Mouse (Mus musculus) limb, embryonic 11.5 days (tissue): ENCODE results near the gene Pole3. TPM values are rescaled to one million over a fixed set of nuclear protein-coding genes. Genes with fewer than 3 reads are reported as not detected.
A peak's percentile ranks its signal among the peaks of the same experiment; 100 is the strongest.
"Not testable (repeated sequence)": the region's sequence is repeated elsewhere in the genome, so short reads cannot be mapped to it uniquely, and the experiment has no call there.

Experiments
- ATAC-seq: fragments of 200-750 bp; cut with Nextera tagmentation; 2 replicates; pipeline ENCODE4 v1.8.0; 2017; ENCODE audit warnings: low read depth; ENCODE audit not compliant: insufficient number of reproducible peaks, low FRiP score, low TSS enrichment
- DNase-seq: peaks from one replicate; pipeline ENCODE4 v3.0.0-alpha.2; 2015; ENCODE audit warnings: low spot score
- H3K27ac ChIP-seq: fragments of 300-500 bp; sonication (generic); replicated peaks from 2 replicates; pipeline ENCODE4 v1.5.1; 2014; ENCODE audit warnings: low read depth, mild to moderate bottlenecking, low read length
- H3K27me3 ChIP-seq: fragments of 300-500 bp; sonication (generic); 2 replicates; pipeline ENCODE4 v1.6.1; 2014; ENCODE audit warnings: mild to moderate bottlenecking, low read length, mixed read lengths; ENCODE audit not compliant: control insufficient read depth, insufficient read depth
- H3K36me3 ChIP-seq: fragments of 300-500 bp; sonication (generic); 2 replicates; pipeline ENCODE4 v1.6.1; 2014; ENCODE audit warnings: mild to moderate bottlenecking, low read length, moderate library complexity, mixed read lengths; ENCODE audit not compliant: control insufficient read depth, insufficient read depth
- H3K4me1 ChIP-seq: fragments of 300-500 bp; sonication (generic); 2 replicates; pipeline ENCODE4 v1.6.1; 2014; ENCODE audit warnings: low read length, mixed read lengths; ENCODE audit not compliant: control insufficient read depth, insufficient read depth
- H3K4me2 ChIP-seq: fragments of 300-500 bp; sonication (generic); 2 replicates; pipeline ENCODE4 v1.6.1; 2014; ENCODE audit warnings: low read depth, mild to moderate bottlenecking, moderate library complexity; ENCODE audit not compliant: severe bottlenecking
- H3K4me3 ChIP-seq: fragments of 300-500 bp; sonication (generic); 2 replicates; pipeline ENCODE4 v1.5.1; 2014; ENCODE audit warnings: low read depth, low read length
- H3K9ac ChIP-seq: fragments of 300-500 bp; sonication (generic); 2 replicates; pipeline ENCODE4 v1.6.1; 2014; ENCODE audit warnings: mild to moderate bottlenecking, low read length
- H3K9me3 ChIP-seq: fragments of 300-500 bp; sonication (generic); 2 replicates; pipeline ENCODE4 v1.6.1; 2016; ENCODE audit warnings: low read length; ENCODE audit not compliant: control insufficient read depth
- WGBS: fragments of 180-500 bp; shearing (Covaris S2); extraction: QIAGEN DNeasy Blood & Tissue Kit; methylation state at CpG from one replicate; pipeline ENCODE4 v1.1.7; 2014; 5-methylcytosine and 5-hydroxymethylcytosine counted together
- polyA plus RNA-seq: library from polyadenylated mRNA; unstranded; fragments of >200 nt; fragmentation: Nextera tagmentation; extraction: Ambion mirVana; gene quantifications from 2 replicates; pipeline ENCODE4 v1.2.1, GENCODE M21; 2014

Pole3 gene
- polyA plus RNA-seq, 1 experiment from 2014 or later: 107 TPM

DNA sequence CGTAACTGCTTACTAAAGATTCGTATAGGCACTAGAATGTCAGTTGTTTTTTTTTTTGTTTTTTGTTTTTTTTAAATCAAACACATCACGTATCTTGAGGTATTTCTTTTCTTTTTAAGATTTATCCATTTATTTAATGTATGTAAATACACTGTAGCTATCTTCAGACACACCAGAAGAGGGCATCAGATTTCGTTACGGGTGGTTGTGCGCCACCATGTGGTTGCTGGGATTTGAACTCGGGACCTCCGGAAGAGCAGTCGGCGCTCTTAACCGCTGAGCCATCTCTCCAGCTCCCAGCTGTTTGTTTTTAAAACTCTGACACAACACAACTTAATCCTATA is 45.3 kb downstream of the Pole3 start:
- Histone ChIP-seq H3K4me3 (peak overlapping the region; percentile 42), H3K4me2 (peak overlapping the region; percentile 71), H3K27me3 (peaks cover 16% of the 10 kb centered on the region)
- not testable (repeated sequence) for H3K9ac ChIP-seq, H3K9me3 ChIP-seq, H3K27ac ChIP-seq, H3K36me3 ChIP-seq, DNase-seq, ATAC-seq, H3K4me1 ChIP-seq
- 14% methylated on average over 11 of the region's 11 CpGs for WGBS

GRCm38 (mm10) chr4:62477542-62478244 is 47.2 kb downstream of the Pole3 start:
- Histone ChIP-seq H3K27me3 (peaks cover 16% of the 10 kb centered on the region), H3K27ac (no peak overlapping the region), H3K9me3 (no peaks in the 10 kb centered on the region), H3K4me3 (no peak overlapping the region), H3K4me2 (no peak overlapping the region), H3K36me3 (no peaks in the 10 kb centered on the region), H3K4me1 (peaks cover 4% of the 10 kb centered on the region; the same call in 1 of the 2 replicates), H3K9ac (no peak overlapping the region)
- no peak for DNase-seq
- no peak for ATAC-seq
- WGBS: 83% methylated on average over 6 of the region's 6 CpGs

GRCm38 (mm10) chr4:62475793-62476192 is 49.1 kb downstream of the Pole3 start:
- no peaks in the 10 kb centered on the region for H3K36me3 ChIP-seq
- ATAC-seq (no peak), DNase-seq (no peak)
- no peak overlapping the region for H3K4me2 ChIP-seq
- peaks cover 4% of the 10 kb centered on the region; the same call in 1 of the 2 replicates for H3K4me1 ChIP-seq
- no peak overlapping the region for H3K9ac ChIP-seq
- H3K27ac ChIP-seq: no peak overlapping the region
- H3K4me3 ChIP-seq: no peak overlapping the region
- H3K27me3 ChIP-seq: peaks cover 12% of the 10 kb centered on the region
- WGBS: 87% methylated on average over 6 of the region's 6 CpGs
- no peaks in the 10 kb centered on the region for H3K9me3 ChIP-seq

GRCm38 (mm10) chr4:62475131-62475530 is 49.7 kb downstream of the Pole3 start:
- no peak overlapping the region for H3K4me3 ChIP-seq
- no peak overlapping the region for H3K27ac ChIP-seq
- DNase-seq (no peak), ATAC-seq (no peak)
- H3K4me1 ChIP-seq: peaks cover 4% of the 10 kb centered on the region; the same call in 1 of the 2 replicates
- WGBS: 86% methylated on average over 2 of the region's 2 CpGs
- no peak overlapping the region for H3K9ac ChIP-seq
- no peaks in the 10 kb centered on the region for H3K9me3 ChIP-seq
- H3K4me2 ChIP-seq: no peak overlapping the region
- peaks cover 5% of the 10 kb centered on the region for H3K27me3 ChIP-seq
- H3K36me3 ChIP-seq: no peaks in the 10 kb centered on the region

Other genes with a start within 250 kb of the Pole3 start
- gene Fkbp15, start 164.5 kb downstream of the Pole3 start, polyA plus RNA-seq: 19.9 and 22.2 TPM in 2 replicates
- 43.2 and 44.7 TPM in 2 replicates for gene Slc31a1, start 164.3 kb downstream of the Pole3 start, polyA plus RNA-seq
- 223 and 254 TPM in 2 replicates for gene Cdc26, start 116.4 kb downstream of the Pole3 start, polyA plus RNA-seq
- gene Prpf4, start 116.3 kb downstream of the Pole3 start, polyA plus RNA-seq: 36.6 and 37.3 TPM in 2 replicates
- not detected in 2 replicates for gene Rnf183, start 89.8 kb downstream of the Pole3 start, polyA plus RNA-seq
- gene Wdr31, start 54.2 kb downstream of the Pole3 start, polyA plus RNA-seq: 7.6 and 8.1 TPM in 2 replicates
- gene Bspry, start 45.0 kb downstream of the Pole3 start, polyA plus RNA-seq: 0.91 and 1.2 TPM in 2 replicates
- gene Hdhd3, start 21.6 kb downstream of the Pole3 start, polyA plus RNA-seq: 16.5 TPM in 2 replicates
- gene Alad, start 5.2 kb downstream of the Pole3 start, polyA plus RNA-seq: 87.8 and 95.9 TPM in 2 replicates
- gene 4933430I17Rik, start 301 bp upstream of the Pole3 start, polyA plus RNA-seq: 1.3 and 1.4 TPM in 2 replicates
- 20.1 and 22.9 TPM in 2 replicates for gene Rgs3, start 34.8 kb upstream of the Pole3 start, polyA plus RNA-seq